Mouse (Mus musculus) cerebellum, adult 9-11 months (tissue): ENCODE data around the gene Grk3.

Experiments used
- DNase-seq: peaks from one replicate; pipeline ENCODE4 v3.0.0; 2022

Grk3 gene

GRCm38 (mm10) chr5:113015236-113016061, at the start of gene Grk3:
TSS of gene Grk3 (minus strand) at chr5:113015791.
- peak; percentile 83 for DNase-seq

DNA sequence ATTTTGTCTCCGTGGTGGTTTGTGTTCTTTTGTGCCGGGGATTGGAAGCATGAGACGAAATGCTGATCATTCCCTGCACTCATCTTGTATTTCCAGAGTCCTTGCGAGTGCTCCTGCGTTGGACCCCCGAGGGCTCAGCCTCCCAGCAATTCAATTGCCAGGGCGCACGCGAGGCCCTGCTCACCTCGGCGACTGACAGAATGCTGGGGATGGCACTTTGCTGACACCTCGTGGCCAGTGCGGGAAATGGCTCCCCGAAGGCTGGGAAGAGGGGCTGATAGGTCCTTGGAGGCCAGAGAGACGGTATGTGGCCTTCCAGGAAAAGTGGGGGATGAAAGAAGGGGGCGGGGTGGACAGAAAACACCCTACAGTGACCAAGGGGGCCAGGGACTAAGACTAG, 38.7 kb upstream of the Grk3 start:
- DNase-seq, result peak; percentile 82

DNA sequence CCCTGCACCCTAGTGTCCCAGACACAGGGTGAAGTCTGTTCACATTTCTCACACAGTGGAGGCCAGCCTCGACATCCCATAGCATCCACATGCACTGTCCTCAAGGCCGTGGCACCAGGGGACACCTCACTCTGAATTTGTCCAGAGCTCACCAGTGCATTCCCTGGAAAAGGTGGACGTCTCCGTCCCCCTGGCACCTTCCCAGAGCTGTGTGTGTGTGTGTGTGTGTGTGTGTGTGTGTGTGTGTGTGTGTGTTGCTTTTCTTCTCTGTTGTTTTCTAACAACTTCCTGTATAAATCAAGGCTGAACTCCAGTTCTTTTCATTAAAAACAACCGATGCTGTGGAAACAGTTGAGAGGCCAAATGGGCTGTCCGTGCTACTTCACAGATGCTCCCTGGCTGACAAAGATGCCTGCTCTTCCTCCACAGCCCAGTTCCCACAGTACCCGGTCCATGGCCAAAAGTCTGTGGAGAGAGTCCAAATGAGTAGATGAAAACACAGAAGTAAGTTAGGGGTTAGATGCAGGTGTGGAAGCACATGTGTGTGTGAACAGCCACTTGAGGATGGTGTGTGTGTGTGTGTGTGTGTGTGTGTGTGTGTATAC, 35.1 kb upstream of the Grk3 start:
- DNase-seq, result no peak

- peak; percentile 45 for DNase-seq
Observed at GRCm38 (mm10) chr5:113049876-113050275, 34.3 kb upstream of the Grk3 start.

DNA sequence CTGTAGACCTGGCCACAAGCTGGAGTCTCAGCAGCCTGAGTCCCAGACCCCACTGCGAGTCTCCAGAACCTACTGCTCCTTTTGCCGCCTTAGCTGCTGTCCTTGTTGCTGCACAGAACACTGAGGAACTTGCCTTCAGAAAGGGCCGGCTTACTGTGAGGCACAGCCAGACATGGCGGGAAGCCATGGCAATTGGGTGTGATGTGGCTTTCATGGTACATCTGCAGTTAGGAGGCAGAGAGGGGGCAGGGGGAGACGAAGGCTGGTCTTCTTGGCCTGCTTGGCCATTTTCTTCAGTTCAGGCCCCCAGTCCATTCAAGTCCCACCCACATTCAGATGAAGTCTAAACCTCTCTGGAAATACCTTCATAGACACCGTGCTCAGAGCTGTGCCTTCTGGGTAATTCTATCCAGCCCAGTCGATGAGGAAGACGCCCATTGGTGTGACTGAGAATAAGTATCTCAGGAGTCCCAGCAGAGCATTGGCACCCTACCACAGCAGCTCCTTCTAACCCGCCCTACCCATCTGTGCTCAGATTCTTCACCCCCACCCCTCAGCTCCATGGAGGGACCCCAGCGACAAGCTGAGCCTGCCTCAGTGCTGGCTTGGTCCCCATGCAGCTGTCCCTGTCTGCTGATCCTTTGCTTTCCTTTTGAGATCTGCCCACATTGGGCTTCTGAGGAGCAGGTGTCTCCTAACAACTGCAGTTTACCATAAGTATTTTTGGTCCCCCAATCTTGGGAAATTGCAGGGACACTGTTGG, 30.1 kb upstream of the Grk3 start:
- DNase-seq, result no peak

DNA sequence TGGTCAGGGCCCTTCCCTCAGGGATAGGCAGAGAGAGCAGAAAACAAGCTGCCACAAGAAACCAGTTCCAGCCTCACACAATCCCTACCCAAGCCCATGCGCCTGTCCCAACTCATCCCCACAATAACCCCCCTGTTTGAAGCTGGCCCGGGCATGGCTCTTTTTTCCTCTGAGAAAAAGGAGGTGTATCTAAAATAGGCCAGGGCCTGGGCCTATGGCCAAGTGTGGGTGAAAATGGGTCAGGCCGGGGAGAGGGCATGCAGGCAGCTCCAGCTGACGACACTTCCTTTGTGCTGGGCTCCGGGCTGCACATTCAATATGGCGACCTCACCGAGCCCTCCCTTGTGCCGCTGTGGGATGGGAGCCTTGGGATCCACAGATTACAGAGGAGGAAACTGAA, 27.9 kb upstream of the Grk3 start:
- DNase-seq, result peak; percentile 97

DNA sequence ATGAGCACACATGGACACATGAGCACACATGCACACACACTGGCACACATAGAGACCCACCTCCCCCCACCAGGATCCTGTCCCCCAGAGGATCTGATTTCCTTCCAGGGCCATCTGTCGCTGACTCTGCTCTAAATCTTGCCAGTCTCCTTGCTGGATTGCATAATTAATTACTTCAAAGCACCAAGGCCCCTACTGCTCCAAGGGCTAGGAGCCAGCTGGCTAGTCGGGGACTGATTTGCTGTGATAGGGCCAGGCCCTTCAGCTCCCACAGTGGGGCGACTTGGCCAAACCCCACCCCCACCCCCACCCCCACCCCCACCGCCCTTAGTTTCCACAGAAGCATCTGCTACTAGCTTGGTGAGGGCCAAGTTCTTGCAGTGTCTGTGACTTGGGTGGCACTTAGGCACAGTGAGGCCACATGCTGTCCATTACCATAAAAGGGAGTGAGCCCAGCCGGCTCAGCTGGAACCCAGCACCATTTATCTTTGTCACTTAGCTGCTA, 26.0 kb upstream of the Grk3 start:
- DNase-seq, result peak; percentile 98

GRCm38 (mm10) chr5:113040776-113041175, 25.2 kb upstream of the Grk3 start:
- peak; percentile 67 for DNase-seq

GRCm38 (mm10) chr5:113038601-113039000, 23.0 kb upstream of the Grk3 start:
- DNase-seq, result peak; percentile 35

DNA sequence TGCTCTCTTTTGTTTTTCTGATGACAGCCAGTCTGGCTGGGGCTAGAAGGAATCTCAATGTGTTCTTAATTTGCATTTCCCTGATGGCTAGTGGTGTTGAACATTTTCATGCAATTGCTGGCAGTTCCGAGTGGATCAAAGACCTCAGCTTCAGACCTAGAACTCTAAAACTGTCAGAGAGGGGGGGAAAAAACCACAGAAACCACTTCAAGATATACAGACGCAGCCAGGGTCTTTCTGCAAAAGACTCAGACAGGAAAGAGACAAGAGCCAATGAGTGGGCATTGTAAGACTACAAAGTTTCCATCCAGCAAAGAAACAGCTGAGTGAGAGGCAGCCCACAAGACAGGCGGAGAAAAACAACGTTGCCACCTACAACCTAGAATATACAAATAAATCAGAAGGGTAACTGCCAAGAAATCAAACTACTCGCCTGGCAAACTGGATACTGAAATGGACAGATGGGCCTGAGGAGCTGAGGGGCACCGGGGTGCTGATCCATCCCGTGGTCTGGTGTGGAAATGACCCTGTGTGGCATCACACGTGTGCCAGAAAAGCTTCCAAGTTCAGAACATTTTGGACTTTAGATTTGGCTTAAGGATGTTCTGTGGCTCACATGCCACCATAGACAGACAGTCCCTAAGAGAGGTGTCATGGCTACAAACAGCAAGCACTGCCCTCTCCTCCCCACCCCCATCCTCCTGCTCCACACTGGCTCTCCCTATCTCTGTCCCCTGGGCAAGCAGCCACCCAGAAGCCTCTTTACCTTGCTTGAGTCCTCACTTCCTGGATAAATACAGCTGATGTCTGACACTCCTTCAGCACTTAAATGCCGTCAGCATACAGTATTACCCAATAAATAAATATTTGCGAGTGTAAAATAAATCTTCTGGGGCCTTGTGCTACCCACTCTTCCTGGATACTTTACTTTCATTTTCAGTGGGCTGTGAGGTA, 19.8 kb upstream of the Grk3 start:
- peak; percentile 58 for DNase-seq

DNA sequence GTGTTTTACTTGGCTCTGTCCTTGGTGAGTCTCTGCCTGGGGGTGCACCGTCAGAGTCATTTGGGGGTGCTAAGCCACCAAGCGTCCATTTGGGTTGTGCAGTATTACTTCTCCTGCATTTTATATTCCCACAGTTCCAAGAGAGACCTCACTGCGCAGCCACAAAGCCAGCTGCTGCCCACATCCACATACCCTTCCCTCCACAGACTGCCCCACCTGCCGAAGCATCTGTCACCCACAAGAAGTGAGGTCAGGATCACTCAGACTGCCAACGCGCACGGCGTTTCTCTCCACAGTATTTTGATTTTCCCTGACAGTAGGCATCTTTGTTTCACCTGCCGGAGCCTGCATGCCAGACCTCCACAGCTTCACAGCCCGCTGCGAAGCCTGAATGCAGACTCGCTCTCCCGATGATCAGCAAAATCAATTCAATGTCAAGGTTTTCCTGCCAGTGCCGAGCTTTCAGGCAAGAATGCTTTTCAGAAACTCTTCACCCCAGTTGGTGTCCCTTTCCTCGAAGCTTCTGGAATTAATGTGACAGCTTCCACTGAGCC, 15.7 kb upstream of the Grk3 start:
- DNase-seq, result no peak

- no peak for DNase-seq
Observed at GRCm38 (mm10) chr5:113030082-113030481, 14.5 kb upstream of the Grk3 start.

GRCm38 (mm10) chr5:113026706-113027105, 11.1 kb upstream of the Grk3 start:
- DNase-seq, result no peak

- DNase-seq, result no peak
Observed at GRCm38 (mm10) chr5:113024154-113024764, 8.7 kb upstream of the Grk3 start.

DNA sequence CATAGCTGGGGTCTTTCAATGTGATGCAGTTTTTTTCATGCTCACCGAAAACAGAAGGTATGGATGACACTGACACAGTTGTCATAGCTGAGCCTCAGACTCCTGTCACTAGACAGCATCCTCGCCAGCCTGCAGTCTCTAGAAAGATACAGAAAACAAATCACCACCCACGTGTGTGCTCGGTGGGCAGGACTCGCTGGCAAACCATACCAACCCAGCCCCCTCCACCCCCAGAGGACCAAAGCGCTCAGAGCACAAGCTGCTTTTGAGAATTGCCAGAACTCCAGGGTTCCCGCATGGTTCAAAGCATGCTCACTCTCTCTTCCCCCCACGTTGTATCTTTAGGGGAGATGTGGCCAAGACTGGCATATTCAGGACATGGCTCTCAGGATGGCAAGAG, 2.6 kb upstream of the Grk3 start:
- no peak for DNase-seq

- no peak for DNase-seq
Observed at GRCm38 (mm10) chr5:113017004-113017403, 1.4 kb upstream of the Grk3 start.

- peak; percentile 80 for DNase-seq
Observed at GRCm38 (mm10) chr5:113014808-113015235, 769 bp downstream of the Grk3 start.

DNA sequence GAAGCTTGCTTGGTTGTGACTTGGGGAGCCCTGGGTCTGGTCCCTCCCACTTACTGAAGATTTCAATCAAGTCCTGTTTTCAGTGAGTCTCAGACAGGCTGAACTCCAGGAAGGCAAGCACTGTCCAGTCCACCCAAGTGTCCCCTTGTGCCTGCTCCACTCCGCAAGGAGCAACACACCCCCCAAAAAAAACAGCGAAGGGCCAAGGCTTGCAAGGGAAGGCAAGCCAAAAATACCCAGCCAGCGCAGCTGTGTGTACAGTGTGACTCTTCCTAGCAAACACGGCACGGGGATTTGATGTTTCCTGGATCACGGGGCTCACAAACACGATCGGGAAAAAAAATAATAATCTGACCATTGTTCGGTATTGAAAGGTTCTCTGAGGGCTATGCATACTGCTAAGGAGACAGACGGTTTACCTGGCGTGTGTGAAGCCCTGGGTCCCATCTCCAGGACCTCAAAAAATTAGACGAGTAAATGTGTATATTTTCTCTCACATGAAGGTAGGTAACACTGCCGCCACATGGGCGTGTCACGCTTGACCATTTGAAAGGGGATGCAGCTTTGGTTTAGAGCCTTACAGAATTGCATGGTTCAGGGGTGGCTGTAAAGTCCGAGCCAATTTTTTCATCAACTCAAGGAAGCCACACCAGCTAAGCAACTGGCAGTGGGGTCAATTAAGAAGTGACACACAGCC, 1.3 kb downstream of the Grk3 start:
- peak; percentile 54 for DNase-seq

DNA sequence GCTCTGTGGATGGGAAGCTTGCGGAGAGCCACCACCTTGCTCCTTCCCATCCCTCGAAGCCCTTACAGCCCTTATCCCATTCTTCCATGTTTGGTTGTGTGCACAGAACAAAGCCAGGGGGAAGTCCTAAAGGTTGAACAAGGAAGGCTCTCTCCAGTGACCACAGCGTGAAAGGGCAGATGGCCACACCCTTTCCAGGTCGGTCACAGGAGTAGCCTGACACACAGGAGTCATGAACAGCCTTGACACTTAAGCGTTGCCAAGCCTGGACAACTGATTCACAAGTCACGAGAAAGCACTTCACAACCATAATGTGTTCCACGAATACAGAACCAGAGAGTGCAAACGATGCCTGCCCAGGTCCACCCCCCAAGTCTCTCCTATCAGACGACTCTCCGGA, 3.7 kb downstream of the Grk3 start:
- peak; percentile 18 for DNase-seq

DNA sequence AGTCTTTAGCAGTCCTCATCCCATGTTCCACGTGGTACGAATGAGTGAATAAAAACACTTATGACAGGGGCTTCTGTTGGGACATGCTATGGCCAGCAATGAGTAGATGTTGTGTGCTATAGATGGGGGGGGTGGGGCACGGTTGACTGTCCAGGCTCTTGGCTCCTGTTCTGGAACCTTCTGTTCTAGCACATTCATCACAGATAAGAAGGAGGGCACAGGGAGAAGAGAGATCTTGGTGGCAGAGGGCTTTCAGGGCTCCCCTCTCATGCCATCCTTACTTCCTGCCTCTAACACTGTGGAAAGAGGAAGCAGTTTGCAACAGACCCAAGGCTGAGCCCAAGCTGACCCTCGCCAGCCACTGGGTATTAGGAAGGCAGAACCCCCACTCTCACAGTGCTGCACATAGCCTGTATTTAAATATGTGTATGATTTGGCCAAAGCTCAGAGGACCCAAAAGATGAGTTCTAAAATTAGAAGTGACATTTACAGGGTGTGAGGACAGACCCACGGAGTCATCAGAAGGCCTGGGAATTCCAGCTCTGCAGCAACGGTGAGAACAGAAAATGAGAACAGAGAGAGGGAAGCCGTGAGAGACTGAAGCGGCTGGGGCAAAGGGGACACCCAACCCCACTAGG, 6.3 kb downstream of the Grk3 start:
- peak; percentile 30 for DNase-seq
